Mouse (Mus musculus) heart, postnatal 0 days (tissue): ENCODE results near the gene Spi1.

Experiments used
- CTCF ChIP-seq: IDR thresholded peaks from 2 replicates; pipeline ENCODE4 v1.5.1; 2016; ENCODE audit warnings: antibody characterized with exemption, control low read depth, low read depth
- EP300 ChIP-seq: IDR thresholded peaks from 2 replicates; pipeline ENCODE4 v1.6.1; 2016; ENCODE audit warnings: antibody characterized with exemption, low read depth

DNA sequence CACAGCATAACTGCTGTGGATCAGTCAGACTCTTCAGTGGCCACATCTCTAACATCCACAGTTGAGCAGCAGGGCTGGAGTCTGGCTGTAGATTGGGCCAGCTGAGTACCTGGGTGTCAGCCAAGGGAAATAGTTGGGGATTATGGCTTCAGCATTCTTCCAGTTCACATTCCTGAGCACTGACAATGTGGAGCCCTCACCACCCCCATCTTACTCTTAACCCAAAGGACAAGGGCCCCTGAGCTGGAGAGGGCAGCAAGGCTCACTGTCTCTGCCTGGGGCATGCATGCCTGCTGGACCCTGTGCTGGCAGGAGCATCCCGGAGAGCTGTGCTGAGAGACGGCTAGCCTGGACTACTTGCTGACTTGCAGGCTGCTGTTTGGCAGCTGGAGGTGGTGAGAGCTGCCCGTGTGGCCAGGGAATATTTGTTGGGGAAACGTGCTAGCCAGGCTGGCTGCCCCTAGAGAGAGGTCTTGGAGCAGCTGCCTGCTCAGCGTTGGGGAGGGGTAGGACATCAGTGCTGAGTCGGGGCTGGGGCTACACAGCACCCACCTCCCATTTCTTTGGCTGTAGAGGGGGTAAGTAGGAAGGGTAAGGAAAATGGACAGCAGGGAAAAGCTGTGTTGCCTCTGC lies 20.2 kb upstream of the Spi1 start:
- TF ChIP-seq CTCF (no peak), EP300 (no peak)
